Mouse (Mus musculus) frontal cortex, adult (tissue): ENCODE measurements around the gene Brms1.

ENCODE experiments used
- ATAC-seq: cut with Nextera tagmentation; 2 replicates; pipeline ENCODE4 v1.9.2; 2017; ENCODE audit warnings: mild to moderate bottlenecking, moderate library complexity, mixed read lengths; ENCODE audit not compliant: low TSS enrichment

The Brms1 gene

GRCm38 (mm10) chr19:5087884-5088728, 47.0 kb downstream of the Brms1 start, which contains the start of gene Yif1a:
Gene Yif1a (plus strand): TSS chr19:5088538.
- peak; percentile 71 for ATAC-seq

DNA sequence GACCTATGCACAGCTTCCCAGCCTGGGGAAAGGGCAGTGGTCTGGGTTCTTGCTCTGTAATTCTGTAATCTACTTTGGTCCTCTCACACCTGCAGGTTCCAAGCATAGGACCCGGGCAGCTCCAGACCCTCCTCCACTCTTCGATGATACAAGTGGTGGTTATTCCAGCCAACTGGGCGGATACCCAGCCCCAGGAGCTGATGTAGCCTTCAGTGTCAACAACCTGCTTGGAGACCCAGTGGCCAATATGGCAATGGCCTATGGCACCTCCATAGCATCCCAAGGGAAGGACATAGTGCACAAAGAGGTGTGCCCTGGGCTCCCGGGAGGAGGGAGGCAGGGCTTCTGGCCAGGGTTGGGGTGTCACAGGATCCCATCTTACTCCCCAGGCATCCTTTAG, 48.2 kb downstream of the Brms1 start:
- ATAC-seq, result no peak

GRCm38 (mm10) chr19:5092083-5092482, 50.9 kb downstream of the Brms1 start:
- ATAC-seq, result no peak

DNA sequence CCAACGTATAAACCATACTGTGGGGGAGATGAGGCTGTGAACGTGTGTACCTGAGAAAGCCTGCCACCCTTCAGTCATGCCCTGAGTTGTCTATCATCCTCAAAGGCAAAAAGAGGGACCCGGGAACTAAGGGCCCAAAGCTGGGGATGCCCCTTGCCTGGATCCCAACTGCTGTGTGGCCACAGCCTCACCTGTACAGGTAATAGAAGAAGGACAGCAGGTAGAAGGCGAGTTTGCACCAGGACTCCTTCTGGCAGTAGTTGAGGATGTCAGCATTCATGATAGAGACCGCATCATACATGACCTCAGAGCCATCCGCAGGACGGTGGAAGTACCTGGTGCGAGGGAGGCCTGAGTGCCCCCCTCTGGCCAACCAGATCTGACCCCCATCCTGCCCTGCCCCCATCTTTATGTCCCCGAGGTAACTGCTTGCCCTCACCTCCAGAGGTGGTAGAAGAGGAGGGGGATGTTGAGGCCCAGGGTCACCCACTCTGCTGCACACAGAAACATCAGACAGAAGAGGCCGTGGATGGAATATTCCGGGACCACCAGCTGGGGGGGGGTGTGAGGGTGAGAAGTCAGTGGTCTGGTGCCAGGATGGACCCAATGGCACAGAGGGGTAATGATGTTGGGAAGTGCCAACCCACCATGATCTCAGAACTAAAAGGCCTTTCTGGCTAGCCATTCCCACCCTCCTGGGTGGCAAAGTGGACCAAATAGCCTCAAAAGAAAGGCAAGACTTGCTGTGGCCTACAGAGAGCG, 52.5 kb downstream of the Brms1 start:
- no peak for ATAC-seq

GRCm38 (mm10) chr19:5094243-5094632, 53.1 kb downstream of the Brms1 start:
- peak; percentile 66 for ATAC-seq

DNA sequence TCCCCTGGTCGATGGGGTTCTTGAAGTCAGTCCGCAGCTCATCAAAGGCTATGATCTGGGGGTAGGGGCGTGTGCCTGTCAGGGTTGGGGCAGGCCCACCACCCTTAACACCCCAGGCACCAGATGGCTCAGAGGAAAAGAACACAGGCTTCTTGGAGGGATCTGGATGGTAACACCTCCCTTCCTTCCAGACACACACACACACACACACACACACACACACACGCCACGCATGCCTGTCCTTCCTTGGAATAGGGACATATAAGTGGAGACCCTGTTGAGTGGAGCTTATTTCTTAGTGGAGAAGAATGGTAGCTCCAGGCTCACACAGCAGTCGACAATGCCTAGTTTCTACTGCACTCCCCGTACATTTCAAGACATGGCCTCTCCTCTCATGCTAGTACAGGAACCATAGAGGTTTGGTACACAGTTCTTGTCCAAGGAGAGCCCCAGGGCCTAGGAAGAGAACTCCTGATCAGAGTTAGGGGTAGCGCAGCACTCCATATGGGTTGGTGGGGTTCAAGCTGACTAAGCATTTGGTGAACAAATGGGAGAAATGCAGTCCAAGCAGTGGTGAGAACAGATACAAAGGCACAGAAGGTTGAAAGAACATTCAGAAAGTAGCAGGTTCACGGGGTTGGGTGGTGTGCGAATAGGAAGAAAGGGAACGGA, 53.7 kb downstream of the Brms1 start:
- no peak for ATAC-seq

DNA sequence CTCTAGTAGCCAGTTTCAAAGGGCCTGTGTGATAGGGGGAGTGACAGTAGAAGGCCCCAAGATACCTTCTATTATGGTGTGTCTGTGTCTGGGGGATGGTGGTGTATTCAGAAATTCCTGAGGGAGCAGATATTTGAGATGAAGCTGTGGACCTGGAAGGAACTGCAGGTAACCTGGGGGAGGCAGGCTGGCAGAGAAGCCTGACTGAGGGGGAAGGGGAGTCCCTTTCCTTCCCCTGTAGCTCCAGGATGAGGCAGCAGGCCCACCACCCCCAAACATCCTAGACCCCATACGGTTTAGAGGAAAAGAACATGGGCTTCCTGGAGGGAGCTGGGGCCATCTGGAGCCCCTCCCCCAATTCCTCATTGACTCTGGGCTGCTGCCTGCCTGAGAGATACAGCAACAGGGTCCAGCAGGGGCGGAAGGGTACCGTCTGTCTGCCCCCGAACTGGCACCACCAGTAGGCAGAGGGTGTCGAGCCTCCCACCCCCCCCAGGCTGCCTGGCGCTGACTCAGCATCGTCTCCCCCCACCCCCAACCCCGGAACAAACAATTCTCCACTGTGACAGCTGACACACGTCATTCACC, 54.8 kb downstream of the Brms1 start:
- ATAC-seq, result no peak

GRCm38 (mm10) chr19:5097521-5098362, 56.6 kb downstream of the Brms1 start:
- no peak for ATAC-seq

DNA sequence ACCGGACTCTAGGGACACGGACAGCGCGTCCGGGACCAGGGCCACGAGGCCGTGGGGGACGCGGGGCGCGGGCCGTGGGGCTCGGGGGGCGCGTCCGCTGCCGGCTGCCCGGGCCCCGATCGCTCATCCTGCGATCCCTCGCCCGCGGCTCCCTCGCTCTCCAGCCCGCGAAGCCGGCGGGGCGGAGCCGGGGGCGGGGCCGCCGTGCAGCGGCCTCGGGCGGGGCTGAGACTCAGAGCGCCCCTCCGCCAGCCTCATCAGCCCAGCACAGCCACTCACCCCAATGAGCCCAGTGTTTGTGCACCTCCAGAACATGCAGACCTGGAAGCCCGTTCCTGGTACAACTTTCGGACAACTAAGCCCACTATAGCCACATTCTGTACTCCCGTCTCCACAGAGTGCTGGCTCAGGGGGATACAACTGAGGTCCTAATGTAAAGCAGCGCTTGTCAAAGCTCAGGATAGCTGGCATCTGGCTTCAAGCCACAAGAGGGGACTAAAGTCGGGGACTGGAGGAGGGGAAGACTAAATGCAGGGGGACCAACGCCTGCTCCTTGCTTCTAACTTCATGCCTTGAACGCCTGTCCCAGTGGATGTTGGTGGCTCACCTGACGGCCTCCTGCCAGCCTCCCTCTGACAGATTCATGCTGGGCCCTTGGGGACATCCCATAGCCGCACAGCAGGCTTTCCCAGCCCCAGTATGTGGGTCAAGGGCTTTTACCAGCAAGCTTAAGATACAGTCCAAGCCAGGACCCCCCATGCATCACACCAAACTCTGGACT, 57.4 kb downstream of the Brms1 start, which contains the start of gene Cnih2:
TSS of gene Cnih2 (minus strand) at position 159 of the 781 bp plus-strand sequence.
- peak; percentile 25; the same call in 1 of the 2 replicates for ATAC-seq
